Mouse (Mus musculus) spleen, adult 2 months (tissue): ENCODE results near the gene Phka1.
"Not testable (repeated sequence)": the region's sequence is repeated elsewhere in the genome, so short reads cannot be mapped to it uniquely, and the experiment has no call there.

ENCODE experiments used
- CTCF ChIP-seq: fragments of 200-500 bp; IDR thresholded peaks from 2 replicates; pipeline ENCODE4 v1.5.1; 2011; ENCODE audit warnings: mild to moderate bottlenecking, inconsistent platforms; ENCODE audit not compliant: insufficient read depth, insufficient read length, insufficient replicate concordance; ENCODE audit errors: extremely low read depth
- POLR2A ChIP-seq: fragments of 200-500 bp; IDR thresholded peaks from 2 replicates; pipeline ENCODE4 v1.6.1; 2011; ENCODE audit warnings: low read depth, low read length, inconsistent platforms

DNA sequence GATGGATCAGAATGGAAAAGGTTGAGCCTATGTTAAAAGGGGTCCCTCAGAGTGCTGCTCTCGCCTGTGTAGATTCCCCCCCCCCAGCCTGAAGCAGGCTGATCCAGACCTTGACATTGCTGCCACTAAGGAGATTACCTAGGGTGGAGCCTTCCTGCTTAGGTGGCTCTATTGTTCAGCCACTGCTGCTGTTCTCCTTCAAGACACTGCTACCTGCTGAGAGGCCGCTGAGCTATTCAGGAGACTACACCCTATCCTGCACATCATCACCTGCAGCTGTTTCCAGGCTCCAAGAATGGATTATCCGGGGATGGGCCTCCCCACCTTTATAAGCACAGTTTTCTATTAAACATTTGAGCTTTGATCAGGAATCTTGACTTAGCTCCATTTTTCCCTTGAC lies 40.7 kb upstream of the Phka1 start:
- TF ChIP-seq CTCF, POLR2A: not testable (repeated sequence)
